Mouse (Mus musculus): Measurements from ENCODE around the gene Srrd.

Gene Srrd

DNA sequence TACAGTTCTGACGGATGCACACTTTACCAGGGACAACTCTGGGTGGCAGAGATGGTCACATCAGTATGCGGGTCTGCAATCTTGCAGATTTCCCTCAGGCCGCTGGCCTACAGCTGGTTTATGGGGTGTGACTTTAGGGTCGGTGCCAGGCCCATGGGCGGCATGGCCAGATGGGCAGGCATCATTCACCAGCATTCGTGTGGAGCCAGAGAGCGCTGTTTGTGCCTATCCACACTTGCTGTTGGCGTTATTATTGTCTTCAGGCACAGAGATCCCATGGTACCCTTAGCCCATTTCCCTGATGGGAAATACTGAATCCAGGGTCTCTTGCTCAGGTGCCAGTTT lies 52.3 kb downstream of the Srrd start:
- in situ Hi-C loops (cut with MboI; ENCODE audit: low sequenced_read_pairs): no loop called here

DNA sequence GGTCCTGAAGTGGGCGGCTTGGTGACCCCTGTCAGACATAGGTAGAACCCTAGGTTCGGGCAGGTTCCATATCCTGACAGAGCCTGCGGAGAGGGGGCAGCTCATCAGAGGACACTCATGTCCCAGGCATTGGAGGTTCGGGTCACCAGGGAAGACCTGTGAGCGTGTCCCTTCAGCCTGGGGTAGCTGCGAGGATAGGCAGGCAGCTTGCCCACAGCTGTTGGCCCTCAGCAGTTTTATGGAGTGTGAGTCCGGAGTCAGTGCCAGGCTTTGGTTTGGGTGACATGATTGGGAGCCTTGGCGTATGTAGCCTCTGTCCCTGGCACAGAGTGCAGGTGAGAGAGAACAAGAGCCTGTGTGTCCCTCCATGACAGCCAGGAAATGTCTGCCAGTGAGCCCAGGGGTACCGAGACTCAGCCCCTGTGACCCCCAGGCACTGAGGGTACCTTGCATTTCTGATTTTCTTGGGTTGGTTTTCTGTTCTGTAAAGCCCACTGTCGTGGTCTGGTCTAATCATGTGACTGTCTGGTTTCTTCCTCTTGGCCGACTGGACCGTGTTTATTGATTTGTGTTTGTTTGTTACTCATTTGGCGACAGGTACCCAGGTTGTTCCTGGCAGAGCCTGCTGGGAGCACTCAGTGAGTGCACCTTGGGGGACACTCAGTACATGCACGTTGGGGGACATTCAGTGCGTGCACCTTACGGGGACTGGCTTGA lies 52.9 kb downstream of the Srrd start:
- in situ Hi-C loops (cut with MboI; ENCODE audit: low sequenced_read_pairs): no loop called here

DNA sequence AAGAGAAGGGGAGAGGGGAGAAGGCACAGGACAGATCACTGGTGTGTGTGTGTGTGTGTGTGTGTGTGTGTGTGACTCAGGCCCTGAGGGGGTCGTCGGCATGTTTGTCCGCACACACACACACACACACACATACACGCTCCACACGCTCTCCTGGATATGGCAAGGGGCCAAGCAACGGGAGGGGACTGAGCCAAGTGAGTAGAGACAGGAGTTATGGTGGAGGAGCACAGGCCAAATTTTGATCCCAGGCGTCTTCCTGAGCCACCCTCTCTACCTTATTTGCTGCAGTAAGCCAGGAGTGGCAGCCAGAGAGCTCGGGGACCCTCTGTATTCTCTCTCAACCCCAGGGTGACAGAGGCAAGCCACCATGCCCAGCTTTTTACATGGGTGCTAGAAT lies 53.6 kb downstream of the Srrd start:
- in situ Hi-C loops (cut with MboI; ENCODE audit: low sequenced_read_pairs): no loop called here

DNA sequence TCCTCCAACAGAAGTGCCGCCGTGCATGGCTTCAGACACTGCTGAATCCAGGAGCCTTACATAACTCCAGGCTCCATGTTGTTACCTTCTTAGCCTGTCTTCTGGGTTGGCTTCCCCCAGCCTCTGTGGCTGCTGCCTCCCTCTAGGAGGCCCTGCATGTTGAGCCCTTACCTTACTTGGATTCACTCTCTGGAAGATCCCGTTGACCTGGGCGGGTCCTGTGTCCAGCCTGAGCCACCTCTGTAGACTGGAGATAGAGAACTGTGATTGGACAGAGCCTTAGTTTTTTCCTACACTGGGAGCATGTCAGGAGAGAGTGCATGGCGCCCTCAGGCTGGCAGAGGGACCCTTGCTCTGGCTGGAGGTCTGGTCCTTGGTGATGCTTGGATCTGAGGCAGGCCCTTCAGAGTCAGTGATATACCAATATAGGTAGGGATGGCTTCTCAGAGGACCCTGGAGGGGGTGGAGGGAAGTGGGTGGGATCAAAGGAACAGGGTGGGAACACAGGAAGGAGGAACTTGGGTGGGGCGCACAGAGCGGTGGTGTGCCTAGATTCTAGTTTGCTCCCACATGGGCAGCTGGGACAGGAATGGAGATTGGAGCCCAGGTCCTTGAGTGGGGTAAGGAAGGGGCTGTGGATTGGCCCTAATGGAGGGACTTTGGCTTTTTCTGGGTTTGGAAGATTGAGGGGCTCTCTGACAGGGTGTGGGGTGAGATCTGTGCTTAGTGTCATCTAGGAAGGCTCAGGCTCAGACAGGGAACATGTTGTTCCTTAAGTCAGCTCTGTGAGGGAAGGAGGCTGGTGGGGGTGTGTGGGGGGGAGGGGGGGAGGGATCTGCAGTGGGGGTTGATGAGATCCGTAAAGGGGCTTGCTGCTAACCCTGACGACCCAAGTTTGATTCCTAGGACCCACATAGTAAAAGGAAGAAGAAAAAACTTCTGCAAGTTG lies 54.4 kb downstream of the Srrd start:
- in situ Hi-C loops (cut with MboI; ENCODE audit: low sequenced_read_pairs): no loop called here

DNA sequence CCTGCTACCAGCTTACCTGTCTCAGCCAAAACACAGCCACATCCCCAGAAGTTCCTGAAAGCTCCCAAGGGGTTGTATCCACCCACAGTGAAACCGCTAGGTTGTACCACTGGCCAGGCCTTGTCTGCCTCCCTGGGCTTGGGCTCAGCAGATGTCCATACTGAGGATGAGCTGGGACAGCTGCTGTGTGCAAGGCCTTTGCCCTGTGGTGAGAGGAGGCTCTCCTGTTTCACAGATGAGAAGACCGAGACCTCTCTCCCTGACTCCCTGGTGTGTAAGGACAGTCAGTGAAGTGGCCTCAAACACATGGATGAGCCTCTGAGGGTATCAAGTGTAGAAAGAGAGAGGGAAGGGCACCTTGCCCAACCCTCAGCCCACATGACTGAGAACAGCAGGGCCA lies 55.2 kb downstream of the Srrd start:
- in situ Hi-C loops (cut with MboI; ENCODE audit: low sequenced_read_pairs): no loop called here

Data from CH12F3 (cell line).